Mouse (Mus musculus) heart, embryonic 14.5 days (tissue): Measurements from ENCODE around the gene Il1r1. TPM values are rescaled to one million over a fixed set of nuclear protein-coding genes. Genes with fewer than 3 reads are reported as not detected.

Experiments
- ATAC-seq: fragments of 200-750 bp; cut with Nextera tagmentation; 2 replicates; pipeline ENCODE4 v1.8.0; 2017; ENCODE audit warnings: low read depth, moderate TSS enrichment; ENCODE audit not compliant: insufficient number of reproducible peaks, insufficient read depth, low FRiP score
- H3K27ac ChIP-seq, 2 experiments: fragments of 200-500 bp in 1 of 2; fragments of 300-500 bp in 1 of 2; sonication (generic) in 1 of 2; replicated peaks in 1 of 2; 2 replicates each; pipeline ENCODE4 v1.5.1; 2012 to 2014; ENCODE audit warnings: low read depth in 2 of 2, low read length in 2 of 2, control low read depth in 1 of 2, mild to moderate bottlenecking in 1 of 2, mixed read lengths in 1 of 2; ENCODE audit not compliant: control insufficient read depth in 1 of 2, insufficient read depth in 1 of 2
- H3K27me3 ChIP-seq: fragments of 300-500 bp; sonication (generic); 2 replicates; pipeline ENCODE4 v1.6.1; 2014; ENCODE audit warnings: mild to moderate bottlenecking, low read length, control low read depth; ENCODE audit not compliant: control insufficient read depth, insufficient read depth
- H3K36me3 ChIP-seq: fragments of 300-500 bp; sonication (generic); 2 replicates; pipeline ENCODE4 v1.6.1; 2014; ENCODE audit warnings: mild to moderate bottlenecking, control low read depth, low read length, mixed read lengths; ENCODE audit not compliant: control insufficient read depth, insufficient read depth
- H3K4me1 ChIP-seq, 2 experiments: fragments of 200-500 bp in 1 of 2; fragments of 300-500 bp in 1 of 2; sonication (generic) in 1 of 2; 2 replicates each; pipeline ENCODE4 v1.6.1; 2012 to 2014; ENCODE audit warnings: low read length in 2 of 2, control low read depth in 1 of 2, mixed read lengths in 1 of 2; ENCODE audit not compliant: control insufficient read depth in 2 of 2, insufficient read depth in 2 of 2
- H3K4me2 ChIP-seq: fragments of 300-500 bp; sonication (generic); 2 replicates; pipeline ENCODE4 v1.6.1; 2014; ENCODE audit warnings: mild to moderate bottlenecking, low read length
- H3K4me3 ChIP-seq, 2 experiments: fragments of 200-500 bp in 1 of 2; fragments of 300-500 bp in 1 of 2; sonication (generic) in 1 of 2; 2 replicates each; pipeline ENCODE4 v1.5.1; 2012 to 2014; ENCODE audit warnings: low read length in 2 of 2, mild to moderate bottlenecking in 2 of 2, control low read depth in 1 of 2, low read depth in 1 of 2, moderate library complexity in 1 of 2; ENCODE audit not compliant: control insufficient read depth in 1 of 2, insufficient read depth in 1 of 2
- H3K9ac ChIP-seq: fragments of 300-500 bp; sonication (generic); 2 replicates; pipeline ENCODE4 v1.6.1; 2014; ENCODE audit warnings: mild to moderate bottlenecking, low read length
- H3K9me3 ChIP-seq: fragments of 300-500 bp; sonication (generic); 2 replicates; pipeline ENCODE4 v1.6.1; 2016; ENCODE audit warnings: low read length, control low read depth; ENCODE audit not compliant: control insufficient read depth
- WGBS: fragments of 180-500 bp; shearing (Covaris S2); extraction: QIAGEN DNeasy Blood & Tissue Kit; methylation state at CpG from one replicate; pipeline ENCODE4 v1.1.7; 2014; 5-methylcytosine and 5-hydroxymethylcytosine counted together
- polyA plus RNA-seq: library from polyadenylated mRNA; unstranded; fragments of >200 nt; fragmentation: Nextera tagmentation; extraction: Ambion mirVana; gene quantifications from 2 replicates; pipeline ENCODE4 v1.2.1, GENCODE M21; 2014

Il1r1 gene
- polyA plus RNA-seq, 1 experiment from 2014 or later = 8.4 TPM

- H3K27me3 ChIP-seq = no peaks in the 10 kb centered on the region
- H3K4me3 ChIP-seq = no peak overlapping the region
- 0 out of 2 replicates have a peak, but pooled peaks cover 3% of the 10 kb centered on the region for H3K36me3 ChIP-seq
- no peak overlapping the region for H3K27ac ChIP-seq
- WGBS = 78% methylated on average over 4 of the region's 4 CpGs
- no peak overlapping the region for H3K9ac ChIP-seq
- H3K4me1 ChIP-seq = peaks cover 0 to 4% of the 10 kb centered on the region in 2 experiments; a peak in 1 of 4 replicates
- ATAC-seq = no peak
- H3K9me3 ChIP-seq = no peaks in the 10 kb centered on the region
- H3K4me2 ChIP-seq = no peak overlapping the region
Measured at GRCm38 (mm10) chr1:40277944-40278343, 53.1 kb downstream of the Il1r1 start.

DNA sequence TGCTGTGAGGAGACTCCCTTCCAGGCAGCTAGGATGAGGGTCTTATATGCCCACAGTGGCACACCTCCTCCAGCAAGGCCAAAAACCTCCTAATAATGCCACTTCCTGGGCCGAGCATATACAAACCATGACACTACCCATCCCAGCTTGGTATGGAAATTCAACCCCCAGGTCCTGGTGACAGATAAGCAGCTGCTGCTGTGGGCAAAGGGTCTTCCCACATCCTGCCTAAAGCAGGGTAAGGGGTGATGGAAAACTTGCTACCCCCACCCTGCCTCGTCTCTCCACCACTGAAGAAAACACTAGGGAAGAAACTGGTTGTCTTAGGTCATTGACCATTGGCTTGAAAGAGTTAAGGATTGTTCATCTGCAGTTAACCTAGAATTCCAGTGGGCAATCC is 53.8 kb downstream of the Il1r1 start:
- H3K4me1 ChIP-seq = peaks cover 0 to 4% of the 10 kb centered on the region in 2 experiments; a peak in 1 of 4 replicates
- no peaks in the 10 kb centered on the region for H3K9me3 ChIP-seq
- H3K9ac ChIP-seq = no peak overlapping the region
- H3K36me3 ChIP-seq = 0 out of 2 replicates have a peak, but pooled peaks cover 3% of the 10 kb centered on the region
- H3K27me3 ChIP-seq = no peaks in the 10 kb centered on the region
- no peak overlapping the region for H3K27ac ChIP-seq
- WGBS = 68% methylated on average over 2 of the region's 2 CpGs
- no peak overlapping the region for H3K4me2 ChIP-seq
- ATAC-seq = no peak
- H3K4me3 ChIP-seq = no peak overlapping the region

DNA sequence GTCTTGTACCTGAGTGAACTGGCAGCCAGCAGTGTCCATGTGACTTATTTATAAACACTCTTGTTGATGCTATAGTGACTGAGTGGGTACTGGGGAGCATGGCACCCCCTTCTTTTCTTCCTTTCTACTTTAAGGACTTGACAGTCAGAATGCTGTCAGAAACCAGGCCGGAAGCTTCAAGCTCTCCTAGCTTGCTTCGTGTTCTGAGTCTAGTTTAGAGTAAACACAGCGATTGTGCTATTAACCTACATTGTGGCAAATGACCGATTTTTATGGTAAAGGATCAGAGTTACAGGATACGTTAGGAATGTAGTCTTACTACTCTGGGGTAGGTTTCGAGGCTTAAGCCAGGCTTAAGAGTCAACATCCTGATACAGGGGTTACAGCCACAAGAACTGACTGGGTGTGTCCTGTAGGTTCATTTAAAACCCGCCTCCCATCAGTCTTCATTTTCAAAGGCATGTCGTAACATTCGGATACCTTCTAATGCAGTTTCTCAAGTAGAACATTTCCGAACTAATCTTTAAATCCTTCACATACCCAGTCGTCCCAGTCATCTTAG is 54.4 kb downstream of the Il1r1 start:
- H3K4me3 ChIP-seq = no peak overlapping the region
- H3K9ac ChIP-seq = no peak overlapping the region
- ATAC-seq = no peak
- no peaks in the 10 kb centered on the region for H3K27me3 ChIP-seq
- 85% methylated on average over 11 of the region's 11 CpGs for WGBS
- H3K9me3 ChIP-seq = no peaks in the 10 kb centered on the region
- H3K4me2 ChIP-seq = no peak overlapping the region
- no peak overlapping the region for H3K27ac ChIP-seq
- H3K4me1 ChIP-seq = peaks cover 0 to 4% of the 10 kb centered on the region in 2 experiments; a peak in 1 of 4 replicates
- 0 out of 2 replicates have a peak, but pooled peaks cover 3% of the 10 kb centered on the region for H3K36me3 ChIP-seq

GRCm38 (mm10) chr1:40281950-40282349 is 57.1 kb downstream of the Il1r1 start:
- Histone ChIP-seq H3K27me3 (no peaks in the 10 kb centered on the region), H3K9ac (no peak overlapping the region), H3K36me3 (0 out of 2 replicates have a peak, but pooled peaks cover 3% of the 10 kb centered on the region), H3K4me1 (peaks cover 0 to 3% of the 10 kb centered on the region in 2 experiments; a peak in 1 of 4 replicates), H3K9me3 (no peaks in the 10 kb centered on the region), H3K4me3 (no peak overlapping the region), H3K27ac (no peak overlapping the region), H3K4me2 (no peak overlapping the region)
- ATAC-seq = no peak
- 67% methylated on average over 4 of the region's 4 CpGs for WGBS

- Histone ChIP-seq H3K4me1 (peaks cover 0 to 3% of the 10 kb centered on the region in 2 experiments; a peak in 1 of 4 replicates), H3K4me3 (no peak overlapping the region), H3K4me2 (no peak overlapping the region), H3K27me3 (no peaks in the 10 kb centered on the region), H3K9me3 (no peaks in the 10 kb centered on the region), H3K9ac (no peak overlapping the region), H3K36me3 (0 out of 2 replicates have a peak, but pooled peaks cover 3% of the 10 kb centered on the region), H3K27ac (no peak overlapping the region)
- 58% methylated on average over 3 of the region's 3 CpGs for WGBS
- no peak for ATAC-seq
Measured at GRCm38 (mm10) chr1:40282394-40282793, 57.5 kb downstream of the Il1r1 start.

- no peaks in the 10 kb centered on the region for H3K9me3 ChIP-seq
- H3K27ac ChIP-seq = no peak overlapping the region
- H3K36me3 ChIP-seq = no peaks in the 10 kb centered on the region
- no peaks in the 10 kb centered on the region for H3K27me3 ChIP-seq
- H3K9ac ChIP-seq = no peak overlapping the region
- WGBS = 55% methylated on average over 5 of the region's 5 CpGs
- no peak overlapping the region for H3K4me3 ChIP-seq
- no peak for ATAC-seq
- peaks cover 0 to 3% of the 10 kb centered on the region in 2 experiments; a peak in 1 of 4 replicates for H3K4me1 ChIP-seq
- no peak overlapping the region for H3K4me2 ChIP-seq
Measured at GRCm38 (mm10) chr1:40283995-40284394, 59.1 kb downstream of the Il1r1 start.

DNA sequence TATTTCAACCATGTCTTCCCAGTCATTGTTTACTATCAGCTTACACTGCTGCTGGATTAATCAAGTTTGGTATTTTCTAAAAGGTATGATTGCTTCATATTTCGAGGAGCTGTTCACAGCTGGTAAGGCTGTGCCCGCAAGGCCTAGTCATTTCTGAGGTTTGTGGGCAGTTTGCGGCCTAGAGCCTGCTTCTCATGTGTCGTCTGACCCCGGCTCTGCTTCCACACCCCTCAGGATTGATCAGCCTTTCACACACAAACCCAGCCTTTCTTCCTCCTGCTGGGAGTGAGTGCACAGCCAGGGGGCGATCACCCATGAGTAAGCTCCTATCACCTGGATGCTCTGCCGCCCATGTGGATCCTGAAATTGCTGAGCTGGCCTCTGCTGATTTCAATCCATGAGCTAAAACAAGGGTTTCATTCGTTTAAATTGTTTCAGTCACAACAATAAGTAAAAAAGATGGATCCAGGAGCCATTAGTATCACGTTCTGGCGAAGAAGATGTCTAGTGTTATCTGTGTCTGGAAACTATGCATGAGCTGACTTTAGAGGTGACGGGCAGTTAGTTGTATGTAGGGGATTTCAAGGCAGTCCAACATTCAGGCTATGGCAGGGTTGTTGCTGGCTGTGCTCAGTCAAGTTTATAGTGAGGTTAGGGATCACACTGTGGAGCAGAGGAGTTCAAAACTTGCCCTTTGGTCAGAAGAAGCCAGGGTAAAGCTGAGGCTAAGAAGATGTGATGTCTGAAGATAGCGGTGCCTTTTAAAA is 65.8 kb downstream of the Il1r1 start:
- no peak overlapping the region for H3K4me2 ChIP-seq
- H3K9ac ChIP-seq = no peak overlapping the region
- H3K9me3 ChIP-seq = no peaks in the 10 kb centered on the region
- no peak overlapping the region for H3K27ac ChIP-seq
- no peaks in the 10 kb centered on the region for H3K27me3 ChIP-seq
- 79% methylated on average over 12 of the region's 12 CpGs for WGBS
- no peaks in the 10 kb centered on the region for H3K36me3 ChIP-seq
- no peak overlapping the region for H3K4me3 ChIP-seq
- no peaks in the 10 kb centered on the region for H3K4me1 ChIP-seq
- ATAC-seq = no peak
